Mouse (Mus musculus) adrenal gland, postnatal 10 days (tissue): ENCODE data around the gene Ap2a1. TPM values are rescaled to one million over a fixed set of nuclear protein-coding genes. Genes with fewer than 3 reads are reported as not detected.
"Not testable (repeated sequence)": the region's sequence is repeated elsewhere in the genome, so short reads cannot be mapped to it uniquely, and the experiment has no call there.

Experiments used
- DNase-seq: peaks from one replicate; pipeline ENCODE4 v3.0.0; 2021; ENCODE audit warnings: mixed read lengths
- total RNA-seq, 2 experiments: library from RNA; stranded (reverse); gene quantifications; 2 replicates each; pipeline ENCODE4 v1.2.3; 2021

Gene Ap2a1
- total RNA-seq, 2 experiments from 2014 or later = 83.6 to 93.2 TPM

GRCm38 (mm10) chr7:44894175-44894574 is 35.1 kb downstream of the Ap2a1 start:
- no peak for DNase-seq

DNA sequence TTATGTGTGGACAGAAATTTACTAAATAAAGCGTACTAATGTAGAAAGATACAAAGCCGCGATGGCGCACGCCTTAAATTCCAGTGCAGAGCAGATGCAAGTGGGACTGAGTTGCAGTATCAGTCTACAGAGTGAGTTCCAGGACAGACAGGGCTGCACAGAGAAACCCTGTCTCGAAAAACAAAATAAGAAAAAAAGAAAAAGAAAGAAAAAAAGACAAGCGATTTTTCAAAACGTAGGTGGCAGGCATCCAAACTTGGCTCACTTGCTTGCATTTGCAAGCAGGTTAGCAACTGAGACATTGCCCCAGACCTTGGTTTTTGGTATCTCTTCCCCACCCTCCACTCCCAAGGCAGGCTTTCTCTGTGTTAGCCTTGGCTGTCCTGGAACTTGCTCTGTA is 36.1 kb downstream of the Ap2a1 start:
- DNase-seq = no peak

- DNase-seq = peak; percentile 90
Measured at GRCm38 (mm10) chr7:44892276-44892921, 36.9 kb downstream of the Ap2a1 start, which contains the start of gene Med25. Med25 (minus strand) TSS chr7:44892712.

DNA sequence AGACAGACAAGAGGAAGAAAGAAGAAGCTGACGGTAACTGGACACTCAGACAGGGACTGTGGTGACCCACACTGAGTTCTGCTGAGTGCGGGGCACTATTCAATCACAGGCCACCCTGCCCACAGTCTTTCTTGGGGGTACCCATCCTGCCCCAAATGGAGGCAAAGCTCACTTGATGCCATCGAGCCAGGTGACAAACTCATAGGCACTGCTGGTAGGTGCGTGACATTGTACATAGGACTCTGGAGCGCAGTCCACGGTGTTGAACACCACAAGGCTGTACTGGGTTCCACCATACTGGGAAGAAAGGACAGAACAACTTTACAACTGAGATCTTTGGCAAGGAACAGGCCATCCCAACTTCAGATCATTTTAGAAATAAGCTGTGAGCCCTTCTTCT is 37.7 kb downstream of the Ap2a1 start:
- no peak for DNase-seq

- no peak for DNase-seq
Measured at GRCm38 (mm10) chr7:44890737-44891136, 38.6 kb downstream of the Ap2a1 start.

DNA sequence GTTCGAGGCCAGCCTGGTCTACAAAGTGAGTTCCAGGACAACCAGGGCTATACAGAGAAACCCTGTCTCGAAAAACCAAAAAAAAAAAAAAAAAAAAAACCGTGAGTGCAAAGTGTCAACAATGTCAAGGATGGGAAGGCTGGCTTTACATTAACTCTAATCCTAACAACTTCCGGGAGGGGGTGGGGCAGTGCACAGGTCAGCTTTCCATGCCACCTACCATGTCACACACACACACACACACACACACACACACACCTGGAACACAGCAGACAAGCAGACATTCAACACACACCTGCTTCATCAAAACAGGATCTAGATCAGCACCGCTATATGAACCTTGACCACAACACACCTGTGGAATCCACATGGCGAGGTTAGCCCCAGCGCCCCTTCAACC is 39.1 kb downstream of the Ap2a1 start:
- no peak for DNase-seq

GRCm38 (mm10) chr7:44888256-44889105 is 40.8 kb downstream of the Ap2a1 start:
- DNase-seq = peak; percentile 56

- DNase-seq = no peak
Measured at GRCm38 (mm10) chr7:44886964-44887363, 42.3 kb downstream of the Ap2a1 start.

DNA sequence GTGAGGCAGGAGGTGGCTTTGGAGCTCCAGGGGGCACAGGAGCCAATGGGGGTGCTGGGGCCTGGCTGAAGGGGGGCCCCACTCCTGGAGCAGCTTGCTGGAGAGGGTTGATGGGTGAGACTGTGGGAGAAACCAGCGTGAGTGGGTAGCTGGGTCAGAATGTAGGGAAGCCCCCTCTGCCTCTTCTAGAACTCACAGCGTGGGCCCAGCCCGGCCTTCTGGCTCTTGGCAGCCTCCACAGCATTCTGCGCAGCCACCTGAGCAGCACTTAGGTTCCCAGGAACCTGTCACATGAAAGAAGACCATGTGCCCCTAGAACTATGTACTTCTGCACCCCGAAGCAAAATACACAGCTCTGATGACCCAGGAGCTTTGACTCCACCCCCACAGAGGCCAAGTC is 44.7 kb downstream of the Ap2a1 start:
- no peak for DNase-seq

GRCm38 (mm10) chr7:44883036-44883435 is 46.3 kb downstream of the Ap2a1 start:
- DNase-seq = peak; percentile 64

DNA sequence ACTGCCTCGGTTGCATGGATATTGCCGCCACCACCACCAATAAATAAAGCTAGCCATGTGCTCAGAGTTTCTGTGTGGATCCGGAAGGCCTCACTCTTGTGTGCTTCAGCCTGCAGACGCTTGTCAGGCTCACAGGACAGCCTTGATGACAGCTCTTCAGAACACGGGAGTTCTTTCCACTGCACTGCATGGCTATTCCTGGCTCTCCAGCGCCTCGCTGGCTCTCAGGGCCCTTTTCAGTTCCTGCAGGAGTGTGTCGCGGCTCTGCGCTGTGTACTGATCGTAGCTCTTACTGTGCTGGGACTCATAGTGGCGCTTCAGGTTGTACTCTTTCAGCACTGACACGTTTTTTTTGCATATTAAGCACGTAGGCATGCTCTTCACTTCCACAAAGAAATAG is 51.5 kb downstream of the Ap2a1 start:
- no peak for DNase-seq

GRCm38 (mm10) chr7:44871774-44872173 is 57.5 kb downstream of the Ap2a1 start:
- DNase-seq = not testable (repeated sequence)

DNA sequence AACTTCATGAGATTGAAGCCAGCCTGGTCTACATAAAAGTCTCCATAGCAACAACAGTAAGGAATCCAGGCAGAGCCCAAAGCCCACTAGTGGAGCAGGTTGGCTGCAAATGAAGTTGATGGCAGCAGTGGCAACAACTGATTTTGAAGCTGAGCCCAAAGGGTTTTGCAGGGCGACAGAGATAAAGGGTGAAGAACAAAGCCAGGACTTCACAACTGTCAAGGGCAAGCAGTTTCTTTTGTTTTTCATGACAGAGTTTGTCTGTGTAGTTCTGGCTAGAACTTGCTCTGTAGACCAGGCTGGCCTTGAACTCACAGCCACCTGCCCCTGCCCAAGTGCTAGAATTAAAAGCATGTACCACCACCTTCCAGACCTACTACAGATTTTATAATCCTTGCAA is 58.1 kb downstream of the Ap2a1 start:
- no peak for DNase-seq

DNA sequence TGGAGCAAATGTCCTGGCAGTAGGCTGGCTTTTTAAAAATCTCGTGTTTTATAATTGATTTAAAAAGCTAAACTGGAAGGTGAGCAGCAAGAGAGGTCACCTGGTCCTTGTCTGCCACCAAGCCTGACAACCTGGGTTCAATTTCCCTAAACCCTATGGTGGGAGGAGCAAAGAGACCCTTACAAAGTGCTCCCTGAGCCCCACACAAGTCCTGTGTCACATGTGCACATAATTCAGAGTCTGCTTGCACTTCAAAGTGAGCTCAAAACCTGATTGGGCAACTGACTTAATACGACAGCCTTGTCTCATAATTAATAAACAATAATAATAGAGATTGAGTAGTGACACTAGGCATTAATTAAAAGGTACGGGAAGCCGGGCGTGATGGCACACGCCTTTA is 58.7 kb downstream of the Ap2a1 start:
- no peak for DNase-seq

DNA sequence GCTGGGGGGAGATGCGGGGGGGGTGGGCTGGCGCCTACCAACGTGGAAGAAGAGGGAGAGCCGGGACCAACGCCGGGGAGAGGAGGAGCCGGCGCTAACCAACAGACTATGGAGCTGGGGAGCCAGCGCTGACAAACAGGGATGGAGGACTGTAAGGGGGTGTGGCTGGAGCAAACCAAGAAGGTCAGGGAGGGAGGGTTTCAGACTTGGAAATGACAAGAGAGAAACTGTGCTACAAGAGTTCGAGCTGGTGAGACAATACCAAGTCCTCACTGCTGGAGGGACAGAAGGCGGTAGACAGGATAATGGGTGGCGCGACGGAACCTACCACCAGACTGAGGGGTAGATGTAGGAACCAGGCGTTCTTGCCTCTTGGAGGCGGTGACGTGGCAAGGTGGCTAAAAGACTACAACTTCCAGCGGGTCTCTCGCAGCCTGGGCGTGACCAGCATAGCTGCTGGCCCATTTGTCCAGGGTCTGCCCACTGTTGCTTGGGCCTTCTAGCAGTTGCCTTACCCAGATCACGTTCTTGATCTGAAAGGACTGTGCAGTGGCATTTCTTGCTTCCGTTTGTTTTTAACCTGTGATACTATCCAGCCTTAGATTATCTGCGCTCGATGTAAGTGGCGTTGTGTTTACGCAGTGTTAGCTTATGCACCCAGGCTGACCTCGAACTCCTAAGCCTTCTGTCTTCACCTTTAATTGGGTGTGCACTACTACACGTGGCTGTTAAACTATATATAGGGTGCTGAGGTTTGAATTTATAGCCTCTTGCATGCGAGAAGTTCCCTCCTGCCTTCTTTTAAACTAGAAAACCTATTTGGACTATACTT is 59.4 kb downstream of the Ap2a1 start, which contains the start of gene Ptov1:
Gene Ptov1 (minus strand): TSS at position 92 of the 832 bp plus-strand sequence.
- peak; percentile 92 for DNase-seq

- DNase-seq = peak; percentile 82
Measured at GRCm38 (mm10) chr7:44868919-44869696, 60.2 kb downstream of the Ap2a1 start.

DNA sequence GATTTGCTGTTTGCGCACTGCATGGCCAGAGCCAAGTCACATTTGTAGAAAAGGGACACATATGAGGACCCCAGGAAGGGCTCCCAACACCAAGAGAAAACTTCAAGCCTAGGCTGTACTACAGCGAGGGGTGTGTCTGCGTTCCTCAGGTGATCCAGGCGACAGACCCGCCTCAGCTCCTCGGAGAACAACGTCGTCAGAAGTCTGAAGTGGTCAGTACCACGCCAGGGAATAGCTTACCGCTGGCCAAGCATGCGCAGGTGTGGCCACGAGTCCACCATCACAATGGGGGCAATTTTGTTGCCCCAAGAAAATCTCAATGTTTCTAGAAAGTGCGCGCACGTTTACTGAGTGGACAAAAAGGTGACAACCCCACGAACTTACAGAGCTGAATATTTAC is 60.8 kb downstream of the Ap2a1 start:
- DNase-seq = no peak

- no peak for DNase-seq
Measured at GRCm38 (mm10) chr7:44867802-44868201, 61.5 kb downstream of the Ap2a1 start.

- DNase-seq = no peak
Measured at GRCm38 (mm10) chr7:44867010-44867702, 62.1 kb downstream of the Ap2a1 start.

- DNase-seq = peak; percentile 90
Measured at GRCm38 (mm10) chr7:44866276-44867009, 62.9 kb downstream of the Ap2a1 start.
